Mouse (Mus musculus): Measurements from ENCODE around the gene Gm43191. TPM values are rescaled to one million over a fixed set of nuclear protein-coding genes. Genes with fewer than 3 reads are reported as not detected.
A peak's percentile ranks its signal among the peaks of the same experiment; 100 is the strongest.
"Not testable (repeated sequence)": the region's sequence is repeated elsewhere in the genome, so short reads cannot be mapped to it uniquely, and the experiment has no call there.

The Gm43191 gene
- total RNA-seq, 2 experiments from 2014 or later, result not detected

DNA sequence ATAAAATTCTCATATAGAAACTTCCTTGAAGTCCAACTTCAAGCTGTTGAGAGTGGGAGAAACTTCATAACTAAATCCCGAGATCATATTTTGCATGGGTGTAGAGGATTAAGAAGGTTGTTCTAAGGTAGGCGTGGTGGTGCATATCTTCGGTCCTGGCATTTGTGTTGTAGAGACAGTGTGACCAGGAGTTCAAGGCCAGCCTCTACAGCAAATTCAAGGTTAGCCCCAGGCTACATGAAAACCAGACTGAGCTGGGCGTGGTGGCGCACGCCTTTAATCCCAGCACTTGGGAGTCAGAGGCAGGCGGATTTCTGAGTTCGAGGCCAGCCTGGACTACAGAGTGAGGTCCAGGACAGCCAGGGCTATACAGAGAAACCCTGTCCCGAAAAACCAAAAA, 16.8 kb downstream of the Gm43191 start:
- DNase-seq (ENCODE audit: low spot score in 2 of 2); intact Hi-C loops (cut with DNase I): not testable (repeated sequence)

GRCm38 (mm10) chr3:116662463-116662863, 18.6 kb downstream of the Gm43191 start, which contains the start of gene Mfsd14a:
Gene Mfsd14a, minus strand, starts transcription at chr3:116662677.
- DNase-seq (ENCODE audit: low spot score in 2 of 2), result peak; percentile 96 to 98
- intact Hi-C loops (cut with DNase I), result loop anchor here (2.0 kb wide), 1 partner anchor 68 kb away; the partner anchor contains the start of gene Sass6

GRCm38 (mm10) chr3:116661870-116662414, 19.1 kb downstream of the Gm43191 start:
- intact Hi-C loops (cut with DNase I), result loop anchor here (2.0 kb wide), 1 partner anchor 67 kb away; the partner anchor contains the start of gene Sass6

GRCm38 (mm10) chr3:116661288-116661869, 19.7 kb downstream of the Gm43191 start:
- DNase-seq (ENCODE audit: low spot score in 2 of 2), result no peak
- intact Hi-C loops (cut with DNase I), result no loop called here

More at GRCm38 (mm10) chr3:116661870-116662414, 19.1 kb downstream of the Gm43191 start:
- DNase-seq (ENCODE audit: low spot score in 2 of 2), result peak in 1 of 2 experiments; percentile 28

- DNase-seq (ENCODE audit: low spot score in 2 of 2), result no peak
- intact Hi-C loops (cut with DNase I), result no loop called here
Observed at GRCm38 (mm10) chr3:116659856-116660430, 21.1 kb downstream of the Gm43191 start.

DNA sequence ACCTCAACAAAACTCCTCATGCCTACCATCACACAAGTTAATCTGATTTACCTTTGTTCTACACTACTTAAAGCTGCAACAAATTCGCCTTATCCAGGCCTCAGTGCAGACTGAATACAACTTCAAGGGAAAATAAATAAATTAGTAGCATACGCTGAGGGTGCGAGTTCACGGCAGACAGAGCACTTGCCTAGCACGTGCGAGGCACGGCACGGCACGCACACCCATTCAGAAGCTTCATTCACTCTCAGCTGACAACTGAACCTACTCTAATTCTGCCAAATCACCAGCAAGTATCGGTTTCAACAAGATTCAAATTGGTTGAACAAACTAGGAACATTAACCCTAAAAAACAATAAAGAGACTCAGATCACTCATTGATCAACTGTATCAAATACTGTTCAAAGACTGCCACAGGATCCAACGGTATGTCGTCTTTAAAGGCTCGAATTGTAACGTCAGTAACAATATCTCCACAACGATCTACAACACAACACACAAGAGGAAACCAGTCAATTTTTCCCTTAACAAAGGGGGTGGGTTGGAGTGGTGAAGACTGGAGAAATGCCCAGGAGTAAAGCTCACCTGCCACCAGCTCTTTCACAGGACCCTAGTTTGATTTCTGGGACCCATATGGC, 22.0 kb downstream of the Gm43191 start:
- DNase-seq (ENCODE audit: low spot score in 2 of 2), result no peak
- intact Hi-C loops (cut with DNase I), result no loop called here

GRCm38 (mm10) chr3:116656184-116656965, 24.7 kb downstream of the Gm43191 start:
- DNase-seq (ENCODE audit: low spot score in 2 of 2), result no peak

DNA sequence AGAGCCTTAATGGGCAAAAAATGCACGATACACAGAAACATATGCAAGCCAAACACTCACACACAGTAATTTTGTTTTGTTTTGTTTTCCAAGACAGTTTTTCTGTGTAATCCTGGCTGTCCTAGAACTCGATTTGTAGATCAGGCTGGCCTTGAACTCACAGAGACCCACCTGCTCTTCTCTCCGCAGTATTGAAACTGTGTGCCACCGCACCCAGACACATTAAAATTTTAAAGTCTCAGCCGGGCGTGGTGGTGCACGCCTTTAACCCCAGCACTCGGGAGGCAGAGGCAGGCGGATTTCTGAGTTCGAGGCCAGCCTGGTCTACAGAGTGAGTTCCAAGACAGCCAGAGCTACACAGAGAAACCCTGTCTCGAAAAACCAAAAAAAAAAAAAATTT, 27.0 kb downstream of the Gm43191 start:
- intact Hi-C loops (cut with DNase I); DNase-seq (ENCODE audit: low spot score in 2 of 2): not testable (repeated sequence)

More at GRCm38 (mm10) chr3:116656184-116656965, 24.7 kb downstream of the Gm43191 start:
- intact Hi-C loops (cut with DNase I), result no loop called here

GRCm38 (mm10) chr3:116653278-116653945, 27.6 kb downstream of the Gm43191 start:
- intact Hi-C loops (cut with DNase I), result no loop called here
- DNase-seq (ENCODE audit: low spot score in 2 of 2), result no peak

GRCm38 (mm10) chr3:116652033-116652446, 29.0 kb downstream of the Gm43191 start:
- intact Hi-C loops (cut with DNase I), result no loop called here
- DNase-seq (ENCODE audit: low spot score in 2 of 2), result no peak

DNA sequence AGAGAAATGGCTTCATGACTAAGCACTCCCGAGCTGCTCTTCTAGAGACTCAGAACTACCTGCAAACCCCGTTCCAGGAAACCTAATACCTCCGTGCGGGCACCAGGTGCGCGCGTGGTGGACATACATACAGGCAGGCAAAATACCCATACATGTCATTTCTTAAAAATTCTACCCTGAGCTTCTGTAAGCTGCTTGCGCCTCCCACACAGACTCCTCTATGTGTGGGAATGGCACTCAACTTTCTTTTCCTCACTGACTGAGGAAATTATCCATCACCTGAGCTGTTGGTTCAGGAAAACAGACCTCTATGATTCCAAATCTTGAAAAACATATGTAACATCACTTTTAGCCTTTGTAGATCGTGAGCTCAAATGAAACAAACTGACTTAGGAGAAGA, 30.4 kb downstream of the Gm43191 start:
- intact Hi-C loops (cut with DNase I), result no loop called here
- DNase-seq (ENCODE audit: low spot score in 2 of 2), result no peak

- no peak for DNase-seq (ENCODE audit: low spot score in 2 of 2)
- intact Hi-C loops (cut with DNase I), result no loop called here
Observed at GRCm38 (mm10) chr3:116648805-116649204, 32.3 kb downstream of the Gm43191 start.

DNA sequence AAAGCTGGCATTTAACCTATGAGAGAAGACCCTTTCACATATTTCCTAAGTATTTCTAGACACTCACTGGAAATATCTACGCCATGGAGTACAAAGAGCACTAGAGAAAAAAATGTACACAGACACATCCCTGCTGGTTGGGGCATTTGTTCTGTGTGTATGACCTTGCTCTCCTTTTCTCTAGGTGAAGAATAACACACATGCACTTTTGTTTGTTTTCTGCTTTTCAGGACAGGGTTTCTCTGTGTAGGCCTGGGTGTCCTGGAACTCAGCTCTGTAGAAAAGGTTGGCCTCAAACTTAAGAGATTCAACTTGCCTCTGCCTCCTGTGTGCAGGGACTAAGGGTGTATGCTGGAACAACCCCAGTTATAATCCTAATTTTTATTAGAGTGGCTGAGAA, 34.7 kb downstream of the Gm43191 start:
- intact Hi-C loops (cut with DNase I), result no loop called here
- DNase-seq (ENCODE audit: low spot score in 2 of 2), result no peak

DNA sequence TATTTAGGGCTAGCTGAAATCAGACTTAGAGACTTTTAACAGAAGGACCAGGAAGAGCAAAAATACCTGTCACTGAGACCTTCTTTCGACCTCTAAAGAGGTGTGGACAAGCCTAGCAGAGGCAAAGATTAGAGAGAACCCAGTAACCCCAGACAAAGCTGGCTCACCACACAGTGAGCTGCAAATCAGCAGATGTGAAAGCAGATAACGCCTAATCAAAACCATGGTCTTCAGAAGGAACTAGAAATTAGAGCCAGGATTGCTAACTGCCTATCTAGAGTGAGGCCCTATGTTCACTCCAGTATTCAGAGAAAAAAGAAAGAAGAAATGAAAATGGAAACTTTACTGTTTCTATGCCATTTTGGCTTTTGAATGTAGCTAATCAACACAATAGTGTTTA, 38.7 kb downstream of the Gm43191 start:
- DNase-seq (ENCODE audit: low spot score in 2 of 2), result no peak
- intact Hi-C loops (cut with DNase I), result no loop called here

- intact Hi-C loops (cut with DNase I), result no loop called here
- DNase-seq (ENCODE audit: low spot score in 2 of 2), result no peak
Observed at GRCm38 (mm10) chr3:116641811-116642371, 39.2 kb downstream of the Gm43191 start.

GRCm38 (mm10) chr3:116640024-116640423, 41.0 kb downstream of the Gm43191 start:
- intact Hi-C loops (cut with DNase I), result no loop called here
- no peak for DNase-seq (ENCODE audit: low spot score in 2 of 2)

GRCm38 (mm10) chr3:116638572-116638971, 42.5 kb downstream of the Gm43191 start:
- intact Hi-C loops (cut with DNase I), result no loop called here
- DNase-seq (ENCODE audit: low spot score in 2 of 2), result no peak

DNA sequence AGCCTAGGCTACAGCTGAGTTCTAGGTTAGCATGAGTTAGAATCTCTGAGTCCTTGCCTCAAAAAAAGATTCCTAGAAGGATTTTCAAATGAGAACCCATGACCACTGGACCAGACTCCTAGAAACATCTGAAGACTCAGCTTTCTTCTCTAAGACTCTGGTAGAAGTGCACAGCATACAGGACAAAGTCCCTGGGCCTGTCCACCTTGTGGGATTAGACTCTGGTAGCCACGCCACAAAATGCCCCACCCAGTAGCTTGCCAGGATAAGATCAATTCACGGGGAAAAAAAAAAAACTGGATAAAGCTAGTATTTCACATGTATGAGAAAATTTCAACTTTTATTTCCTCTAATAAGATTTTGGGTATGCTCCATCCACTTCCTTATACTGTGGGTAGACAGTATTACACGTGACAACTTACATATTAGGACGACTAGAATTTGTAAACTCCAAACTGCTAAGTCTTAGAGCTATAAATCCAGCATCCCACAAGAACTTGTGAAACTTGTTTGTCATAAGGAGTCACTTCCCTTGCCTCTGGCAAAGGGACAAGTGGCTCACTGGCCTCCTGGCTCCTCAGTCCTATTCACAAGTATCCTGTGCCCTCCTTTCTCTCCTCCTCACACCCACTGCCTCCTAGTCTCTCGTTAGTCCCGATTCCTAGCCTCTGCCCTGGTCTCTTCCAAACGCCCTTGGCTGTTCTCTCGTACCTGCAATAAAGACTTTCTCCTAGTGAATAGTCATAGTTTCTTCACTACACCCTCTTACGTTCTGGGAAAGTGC, 43.2 kb downstream of the Gm43191 start:
- intact Hi-C loops (cut with DNase I), result no loop called here
- no peak for DNase-seq (ENCODE audit: low spot score in 2 of 2)

All from left cerebral cortex, postnatal 14 days (tissue).